Mouse (Mus musculus) layer of hippocampus, adult 9-11 months (tissue): ENCODE measurements around the gene Gm5108.

ENCODE experiments used
- DNase-seq: peaks from one replicate; pipeline ENCODE4 v3.0.0; 2022

The Gm5108 gene

DNA sequence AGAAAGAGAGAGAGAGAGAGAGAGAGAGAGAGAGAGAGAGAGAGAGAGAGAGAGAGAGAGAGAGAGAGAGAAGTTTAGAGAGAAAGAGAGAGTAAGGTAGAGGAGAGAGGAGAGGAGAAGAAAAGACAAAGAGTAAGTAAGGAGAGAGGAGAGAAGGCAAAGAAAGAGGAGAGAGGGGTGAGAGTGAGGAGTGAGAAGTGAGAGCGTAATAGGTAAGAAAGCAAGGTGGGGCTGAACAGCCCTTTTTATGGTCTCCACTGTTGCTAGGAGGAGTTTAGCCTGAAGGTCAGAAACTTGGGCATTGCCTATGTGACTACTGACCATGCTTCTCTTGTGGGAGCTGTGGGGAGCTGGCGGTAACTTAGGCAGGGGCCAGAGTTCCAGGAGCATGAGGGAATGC lies at the start of gene Gm5108:
Gm5108 (plus strand) TSS at position 301 of the 400 bp plus-strand sequence.
- DNase-seq: no peak

DNA sequence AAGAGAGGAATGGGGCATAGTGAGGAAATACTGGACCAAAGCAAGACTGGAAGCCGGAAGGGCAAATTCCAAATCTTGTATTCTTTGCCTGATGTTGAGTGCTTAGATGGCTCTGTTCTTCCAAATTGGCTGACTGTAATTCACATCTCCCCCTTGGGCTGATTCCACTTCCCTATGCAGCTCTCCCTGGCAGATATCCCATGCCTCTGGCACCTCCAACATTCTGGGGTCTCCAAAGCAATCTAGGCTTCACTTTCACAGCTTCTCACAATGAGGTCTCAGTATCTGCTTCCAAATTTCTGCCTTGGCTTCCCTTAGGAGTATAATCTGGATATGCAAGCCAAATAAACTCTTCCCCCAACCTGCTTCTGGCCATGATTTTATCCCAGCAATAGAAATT lies 42.5 kb upstream of the Gm5108 start:
- no peak for DNase-seq

DNA sequence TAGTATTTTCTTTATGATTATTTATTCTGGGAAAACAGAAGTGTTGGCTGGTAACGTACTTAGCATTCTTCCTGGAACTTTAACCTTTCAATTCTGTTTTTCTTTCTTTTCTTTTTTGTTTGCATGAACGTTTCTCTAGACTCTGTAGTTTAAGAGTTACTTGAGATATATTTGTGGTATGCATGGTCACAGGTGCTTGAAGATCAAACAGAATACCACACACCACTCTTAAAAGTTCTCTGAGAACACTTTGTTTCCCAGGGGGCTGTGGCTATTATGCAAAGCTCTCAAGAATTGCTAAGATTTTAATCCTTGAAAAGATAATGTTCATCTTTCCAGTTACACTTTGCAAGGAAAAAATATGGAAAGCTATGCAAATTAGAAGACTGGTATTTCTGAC lies 36.9 kb upstream of the Gm5108 start:
- DNase-seq: no peak

DNA sequence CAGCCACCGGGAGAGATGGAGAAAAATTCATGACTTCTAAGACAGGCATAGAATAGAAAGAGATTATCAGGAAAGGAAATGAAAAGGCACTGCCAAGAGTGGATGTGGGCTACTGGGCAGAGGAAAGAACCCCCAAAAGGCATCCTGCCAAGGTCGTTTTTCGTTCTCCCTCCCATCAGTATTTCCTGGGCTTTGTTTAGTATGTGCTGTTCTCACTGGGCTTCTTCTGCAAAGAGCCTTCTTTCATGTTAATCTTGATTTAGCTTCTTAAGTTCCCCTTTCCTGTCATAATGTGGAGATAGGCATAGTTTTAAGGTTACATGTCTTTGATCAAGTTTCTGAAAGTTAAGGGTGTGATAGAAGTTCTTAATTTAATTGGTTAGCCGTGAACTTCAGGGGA lies 10.9 kb upstream of the Gm5108 start:
- DNase-seq: no peak

DNA sequence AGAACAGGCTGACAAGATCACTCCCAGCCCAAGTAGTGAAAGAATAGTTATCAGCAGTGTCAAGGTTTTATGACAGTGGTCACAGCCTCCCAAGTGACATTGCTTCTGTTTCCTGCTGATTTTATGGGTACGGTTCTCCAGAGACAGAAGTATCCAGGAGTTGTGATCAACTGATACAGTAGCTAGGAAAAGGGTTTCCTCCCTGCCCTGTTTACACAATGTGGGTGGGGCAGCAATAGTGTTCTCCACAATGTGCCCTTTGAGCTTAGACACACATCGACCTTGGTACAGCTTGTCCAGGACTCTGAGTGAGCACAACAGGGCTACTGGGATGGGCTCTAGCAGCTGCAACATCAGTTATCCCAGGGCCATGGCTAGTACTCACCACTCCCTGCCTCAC lies 9.8 kb upstream of the Gm5108 start:
- DNase-seq: no peak

DNA sequence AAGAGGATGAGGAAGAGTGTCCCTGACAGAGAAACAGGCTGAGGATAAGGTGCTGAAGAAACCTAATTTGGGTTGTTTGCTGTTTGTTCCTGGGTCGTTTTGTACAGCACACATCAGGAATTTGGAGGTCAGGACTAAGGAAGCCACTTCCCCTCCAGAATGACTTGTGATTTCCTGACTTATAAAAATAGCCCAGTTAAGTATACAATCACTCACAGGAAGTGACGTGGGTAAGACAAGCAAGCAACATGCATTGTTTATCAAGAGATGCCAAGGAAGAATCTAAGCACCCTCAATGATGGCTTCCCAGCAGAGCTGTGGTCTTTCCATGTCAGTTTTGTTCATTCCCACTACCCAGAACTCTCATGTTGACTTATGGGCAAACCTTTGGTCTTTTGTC lies 1.7 kb downstream of the Gm5108 start:
- no peak for DNase-seq

DNA sequence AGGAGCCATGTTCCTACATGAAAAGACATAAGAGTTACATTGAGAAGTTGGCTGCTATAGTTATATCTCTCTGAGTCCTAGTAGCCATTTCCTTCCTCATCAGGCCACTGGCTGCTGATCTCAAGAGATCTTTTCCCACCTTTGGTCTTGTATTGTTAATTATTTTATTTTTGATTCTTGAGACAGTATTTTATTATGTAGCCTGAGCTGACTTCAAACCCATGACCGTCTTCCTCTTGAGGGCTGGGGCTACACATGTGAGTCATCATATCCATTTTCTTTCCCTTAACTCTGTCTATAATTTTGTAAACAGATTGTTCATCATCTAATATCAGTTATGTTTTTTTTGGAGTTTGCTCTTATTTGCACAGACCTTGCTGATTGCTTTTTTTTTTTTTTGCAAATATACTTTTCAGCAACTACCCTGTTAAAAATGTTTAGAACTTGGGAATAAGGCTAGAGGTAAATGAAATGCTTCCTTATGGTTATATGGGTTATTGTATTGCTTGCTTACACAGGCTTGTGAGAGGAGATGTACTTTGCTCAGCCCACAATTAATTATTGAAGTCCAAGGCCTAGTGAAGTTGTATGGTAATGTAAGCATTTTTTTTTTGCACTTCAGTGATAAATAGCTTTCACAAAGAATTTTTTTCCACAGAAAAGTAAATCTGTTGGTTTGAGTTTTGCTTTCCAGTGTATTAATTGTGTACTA lies 2.8 kb downstream of the Gm5108 start:
- DNase-seq: no peak

DNA sequence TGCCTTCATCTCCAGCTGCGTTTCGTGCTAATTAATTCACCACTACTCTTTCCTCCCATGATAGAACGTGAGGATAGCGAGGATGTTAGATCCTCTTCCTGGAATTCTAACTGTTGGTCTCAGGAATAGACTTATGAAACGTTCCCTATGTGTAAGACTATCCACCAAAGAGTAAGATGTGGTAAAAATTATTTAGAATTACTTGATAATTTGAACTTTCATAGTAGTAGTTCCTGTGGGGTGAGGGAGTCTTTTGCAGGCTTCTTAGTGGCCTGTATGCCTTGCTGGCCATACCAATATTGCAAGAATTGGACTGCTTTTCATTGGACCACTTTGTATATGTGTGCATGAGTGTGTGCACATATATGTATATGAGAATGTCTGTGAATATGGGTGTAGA lies 4.9 kb downstream of the Gm5108 start, which contains the start of gene Gm21905:
Gm21905 (minus strand) TSS at position 101 of the 400 bp plus-strand sequence.
- no peak for DNase-seq

DNA sequence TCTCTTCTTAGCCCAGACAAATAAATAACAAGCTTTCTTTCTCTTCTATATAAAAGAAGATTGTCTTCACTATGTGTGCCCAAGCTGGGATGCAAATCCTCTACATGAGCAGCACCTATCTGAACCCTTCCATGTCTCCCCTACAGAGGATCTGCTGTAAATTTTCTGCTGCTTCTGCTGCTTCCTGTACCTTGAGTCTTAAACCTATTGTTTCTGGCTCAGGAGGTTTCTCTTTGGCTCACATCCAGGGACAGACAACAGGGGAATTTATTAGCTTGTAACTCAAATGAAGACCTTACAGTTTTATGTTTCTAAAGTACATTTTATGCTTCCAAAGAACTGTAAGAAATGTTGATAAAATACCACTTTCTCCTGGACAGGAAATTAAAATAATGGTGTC lies 5.5 kb downstream of the Gm5108 start:
- no peak for DNase-seq

DNA sequence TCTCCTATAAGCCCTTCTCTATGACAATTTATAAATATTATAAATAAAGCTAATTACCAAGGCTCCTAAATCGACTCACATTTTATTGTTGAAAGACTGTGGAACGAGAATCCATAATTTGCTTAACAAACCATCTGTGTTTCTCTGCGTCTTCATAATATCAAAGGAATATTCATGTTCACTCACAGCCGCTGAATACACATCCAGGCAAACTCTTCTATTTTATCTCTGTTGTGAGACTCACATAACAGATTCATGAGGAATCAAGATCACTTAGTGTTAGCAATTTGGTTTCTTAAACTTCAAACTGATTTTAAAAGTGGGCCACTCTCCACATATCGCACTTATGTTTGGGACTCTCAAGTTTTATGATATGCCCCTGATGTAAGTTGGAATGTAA lies 6.6 kb downstream of the Gm5108 start:
- no peak for DNase-seq

DNA sequence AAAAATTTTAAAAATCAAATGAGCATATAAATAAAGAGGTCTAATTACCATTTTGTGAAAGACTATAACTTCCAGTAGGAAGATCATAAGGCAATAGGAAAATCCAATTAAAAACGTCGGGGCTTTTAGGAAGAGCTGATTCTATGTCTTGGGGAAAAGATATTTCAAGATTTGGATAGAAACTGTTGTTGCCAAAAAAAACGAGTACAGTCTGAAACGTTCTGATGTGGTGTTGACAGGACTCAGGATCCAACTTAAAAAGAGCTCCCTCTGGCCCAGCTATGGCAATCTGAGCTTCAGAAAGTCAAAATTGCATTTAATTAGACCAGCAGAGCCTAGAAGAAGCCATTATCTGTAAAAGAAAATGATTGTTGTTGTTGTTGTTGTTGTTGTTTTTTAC lies 12.6 kb downstream of the Gm5108 start:
- DNase-seq: no peak

DNA sequence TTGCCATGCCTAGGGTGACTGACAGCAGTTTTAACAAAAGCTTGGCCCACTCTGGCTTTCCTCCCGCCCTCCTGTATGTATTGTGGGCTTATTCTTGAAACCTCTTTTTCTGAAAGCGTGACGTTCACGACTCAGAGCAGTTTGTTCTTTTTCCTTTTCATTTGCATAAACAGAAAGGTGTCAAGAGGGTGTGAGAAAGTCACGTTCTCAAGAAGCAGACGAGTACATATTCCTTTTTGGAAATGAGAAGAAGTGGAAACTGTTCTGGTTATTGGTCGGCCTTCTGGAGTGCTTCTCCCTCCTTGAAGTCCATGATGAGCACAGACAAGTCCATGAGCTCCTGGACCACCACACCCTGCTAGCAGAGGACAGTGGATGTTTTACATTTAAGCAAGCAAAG lies 14.0 kb downstream of the Gm5108 start:
- no peak for DNase-seq

DNA sequence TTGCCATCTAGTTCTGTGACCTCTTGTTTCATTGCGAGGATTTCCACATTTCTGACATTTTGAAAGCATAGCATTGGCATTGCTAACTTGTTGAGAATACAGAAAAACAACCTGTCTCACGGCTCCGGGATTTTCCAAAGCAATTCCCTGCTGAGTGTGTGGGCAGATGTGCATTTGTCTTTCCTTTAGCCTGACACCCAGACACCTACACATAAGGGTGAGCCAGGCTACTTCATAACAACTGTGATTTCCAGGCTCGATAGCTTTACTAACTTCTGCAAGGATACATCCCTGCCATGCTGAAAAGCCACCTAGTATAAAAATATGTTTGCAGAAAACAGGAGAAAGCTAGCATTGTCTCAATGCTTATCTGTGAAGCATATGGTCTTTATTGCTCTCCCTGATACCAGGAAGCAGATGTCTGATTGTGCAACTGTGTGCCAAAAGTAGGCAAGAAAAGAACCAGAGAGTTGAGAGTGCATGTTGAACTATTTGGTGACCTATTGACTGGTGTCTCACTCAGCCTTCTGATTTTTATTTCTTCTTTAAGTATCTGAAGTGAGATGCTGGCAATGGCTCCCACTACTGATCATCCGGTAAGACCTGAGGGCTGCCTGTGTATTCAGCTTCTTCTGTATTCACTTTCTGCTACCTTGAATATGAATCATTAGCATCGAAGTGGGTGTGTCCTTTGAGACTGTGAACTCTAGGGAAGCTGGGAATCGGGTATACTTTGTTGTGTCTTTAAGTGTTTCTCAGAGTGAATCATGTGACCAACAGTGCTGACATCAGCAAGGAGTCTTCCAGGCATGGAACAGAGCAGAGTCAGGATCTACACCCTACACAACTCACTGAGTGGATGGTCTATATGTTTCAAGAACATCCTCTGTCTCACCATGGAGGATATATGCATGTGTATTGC lies 20.5 kb downstream of the Gm5108 start:
- DNase-seq: no peak

DNA sequence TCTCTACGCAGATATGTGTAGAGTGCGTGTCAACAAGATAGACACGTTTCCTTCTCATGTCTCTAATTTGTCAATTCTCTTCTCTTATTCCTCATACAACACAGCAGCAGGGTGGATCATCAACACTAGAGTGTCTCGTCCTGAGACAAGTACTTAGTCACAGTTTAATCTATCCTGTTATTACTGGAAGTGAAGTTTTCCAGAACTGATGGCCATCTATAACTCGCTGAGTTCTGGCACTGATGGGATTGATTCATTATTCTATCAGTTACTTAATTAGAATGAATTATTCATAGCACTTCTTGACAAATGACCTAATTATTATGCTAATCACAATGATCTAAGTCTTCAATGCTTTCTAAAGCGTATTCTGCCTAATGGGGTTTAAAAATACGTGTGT lies 28.1 kb downstream of the Gm5108 start:
- DNase-seq: no peak

DNA sequence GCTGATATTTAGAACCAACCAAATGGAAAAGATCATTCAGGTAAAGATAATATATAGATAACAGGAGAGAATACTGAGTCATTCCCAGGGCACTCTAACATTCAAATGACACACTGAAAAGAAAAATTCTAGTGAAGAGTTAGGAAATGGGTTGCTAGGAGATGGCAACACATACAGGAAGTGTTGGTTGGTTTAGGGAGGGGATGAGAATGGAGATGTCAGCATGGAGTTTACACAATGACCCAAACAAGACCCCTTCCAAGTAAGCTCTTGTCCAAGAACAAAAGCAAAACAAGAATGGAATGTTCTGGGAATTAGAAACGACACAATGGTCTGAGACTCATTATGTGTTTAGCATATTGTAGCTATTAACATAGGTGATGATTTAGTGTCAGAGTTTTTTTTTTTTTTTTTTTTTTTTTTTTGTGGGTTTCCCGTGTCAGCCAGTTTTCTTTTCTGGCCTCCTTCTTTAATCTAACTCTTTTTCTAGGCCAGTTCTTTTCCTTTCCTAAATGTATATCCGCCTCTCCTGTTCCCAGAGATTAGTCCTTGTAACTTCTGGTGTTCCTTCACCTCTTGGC lies 40.6 kb downstream of the Gm5108 start:
- DNase-seq: no peak

DNA sequence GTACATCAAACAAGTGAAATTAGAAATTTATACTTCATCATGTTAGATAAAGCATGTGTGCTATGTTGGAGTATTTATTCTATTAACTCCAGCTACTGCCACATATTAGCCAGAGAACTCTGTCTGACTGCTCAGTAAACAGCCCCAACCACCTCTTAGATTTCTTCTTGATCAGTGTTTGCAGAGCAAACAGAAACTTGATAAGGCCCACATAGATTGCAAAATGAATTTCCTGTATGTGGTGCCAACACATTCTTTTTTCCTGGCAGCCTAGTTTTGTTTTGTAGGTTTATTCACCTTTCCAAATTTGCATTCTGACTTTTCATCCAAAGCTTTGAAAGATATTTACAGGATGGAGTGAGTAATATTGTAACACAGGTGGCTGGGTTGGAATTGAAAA lies 49.0 kb downstream of the Gm5108 start:
- no peak for DNase-seq

DNA sequence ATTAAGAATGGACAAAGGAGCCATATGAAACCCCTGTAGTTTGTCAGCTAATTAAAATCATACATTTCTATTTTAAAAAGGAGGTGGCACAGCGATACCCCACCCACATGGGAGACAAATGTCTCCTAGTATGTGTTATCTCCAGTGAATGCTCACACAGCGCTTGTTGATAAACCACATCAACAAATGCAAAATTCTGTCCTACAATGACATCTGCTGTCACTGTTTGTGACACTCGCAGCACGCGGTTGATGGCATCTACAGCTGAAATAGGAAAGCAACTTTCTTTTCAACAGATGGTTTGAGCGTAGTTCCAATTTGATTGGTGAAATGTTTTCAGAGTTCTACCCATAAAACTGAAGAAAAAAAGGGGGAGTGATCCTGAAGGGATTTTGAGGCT lies 61.1 kb downstream of the Gm5108 start:
- peak; percentile 51 for DNase-seq

DNA sequence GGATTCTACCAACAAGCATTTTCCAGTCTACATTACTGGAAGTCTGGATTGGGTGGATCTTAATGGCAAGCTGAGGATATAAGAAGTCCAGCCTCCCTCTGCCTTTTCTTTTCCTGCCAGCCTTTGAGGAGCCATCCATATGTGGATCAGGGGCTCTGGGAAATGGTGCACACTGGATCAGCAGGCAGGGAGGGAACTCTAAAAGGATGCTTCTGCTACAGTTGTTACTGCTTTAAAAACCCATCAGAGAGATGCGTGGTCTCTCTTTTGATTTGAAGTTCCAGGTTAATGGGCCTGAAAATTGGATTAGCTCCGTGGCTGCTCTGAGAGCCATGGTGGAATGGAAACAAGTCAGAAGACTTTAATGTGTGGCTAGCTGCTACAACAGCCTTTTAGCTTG lies 62.4 kb downstream of the Gm5108 start:
- no peak for DNase-seq

DNA sequence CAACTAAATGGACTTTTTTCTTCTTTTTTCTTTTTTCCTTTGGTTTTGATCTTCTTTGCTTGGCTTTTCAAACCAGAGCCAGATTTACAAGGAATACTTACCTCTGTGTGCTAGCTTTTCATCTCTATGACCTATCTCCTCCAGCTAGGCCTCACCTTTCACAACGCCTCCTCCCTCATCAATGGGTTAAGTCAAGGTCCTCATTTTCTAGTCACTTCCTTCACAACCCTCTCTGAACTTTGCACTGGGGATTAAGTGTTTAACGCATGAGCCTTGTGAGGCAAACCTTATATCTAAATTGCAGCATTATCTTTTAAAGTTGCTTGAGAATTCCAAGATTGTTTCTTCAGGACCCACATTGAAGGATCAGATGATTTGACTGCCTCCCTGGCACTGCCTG lies 63.0 kb downstream of the Gm5108 start:
- no peak for DNase-seq

DNA sequence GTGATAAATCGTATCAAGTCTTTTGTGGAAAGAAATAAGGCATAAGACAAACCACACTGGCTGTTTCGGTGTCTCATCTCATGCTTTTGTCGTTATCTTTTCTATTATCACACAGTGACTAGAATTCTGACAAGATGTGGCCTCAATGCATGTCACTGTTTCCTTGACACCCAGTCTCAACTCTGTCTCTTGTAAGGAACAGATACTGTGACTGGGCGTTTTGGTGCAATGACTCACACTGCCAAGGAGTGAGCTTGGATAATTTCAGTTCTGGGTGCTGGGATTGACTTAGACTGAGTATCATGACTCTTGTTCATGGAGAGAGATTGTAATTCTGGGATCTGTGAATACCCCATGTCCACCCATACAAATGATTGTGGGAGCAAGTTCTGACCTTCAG lies 65.6 kb downstream of the Gm5108 start:
- DNase-seq: no peak

DNA sequence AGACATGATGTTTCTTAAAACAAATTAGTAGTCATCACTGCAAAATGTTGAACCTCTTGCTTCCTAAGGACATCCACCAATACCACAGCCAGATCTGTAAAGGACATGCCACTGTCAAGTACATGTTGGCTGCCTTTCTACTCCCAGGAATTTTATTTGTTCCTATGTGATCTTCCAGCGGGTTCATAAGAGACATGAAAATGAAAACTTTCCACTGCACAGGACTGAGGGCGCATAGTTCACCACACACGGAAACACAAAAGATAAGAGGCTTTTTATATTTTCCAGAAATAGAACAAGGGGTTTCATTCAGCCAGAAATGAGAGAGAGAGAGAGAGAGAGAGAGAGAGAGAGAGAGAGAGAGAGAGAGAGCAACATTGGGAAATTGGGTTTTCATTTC lies 70.1 kb downstream of the Gm5108 start:
- no peak for DNase-seq

DNA sequence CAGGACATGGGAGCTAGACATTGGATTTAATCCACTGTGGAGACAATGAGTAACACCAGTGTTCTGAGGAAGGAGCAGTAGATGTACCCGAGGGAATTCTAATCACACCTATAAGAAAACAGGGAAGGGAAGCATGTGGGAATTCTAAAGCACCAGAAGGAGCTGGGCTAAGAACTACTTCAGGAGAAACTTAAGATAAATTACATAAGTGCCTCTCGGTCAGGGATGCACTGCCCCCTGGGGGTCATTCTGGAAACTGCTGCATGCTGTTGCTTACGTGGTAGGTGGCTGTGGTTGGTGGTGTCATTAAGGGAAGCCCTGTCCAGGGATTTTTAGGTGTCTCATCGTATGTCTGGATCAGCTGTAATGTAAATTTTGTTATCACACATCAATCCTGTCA lies 71.1 kb downstream of the Gm5108 start:
- DNase-seq: peak; percentile 70

DNA sequence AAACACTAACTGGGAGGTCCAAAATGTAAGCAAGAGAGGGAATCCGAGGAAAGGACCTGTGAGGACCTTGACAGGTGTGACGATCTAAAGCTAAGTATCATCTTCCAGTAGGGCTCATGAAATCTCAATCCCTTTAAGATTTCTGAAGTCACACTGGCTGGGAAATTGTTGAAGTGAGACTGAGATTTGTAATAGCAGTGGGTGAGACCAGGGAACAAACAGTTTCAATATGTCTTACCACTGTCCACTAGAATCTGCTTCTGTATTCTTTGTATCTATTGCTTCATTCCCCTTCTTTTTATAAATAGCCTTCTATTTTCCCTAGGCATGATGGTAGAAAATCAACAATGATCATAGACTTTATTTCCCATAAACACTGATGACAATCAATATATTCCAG lies 79.4 kb downstream of the Gm5108 start:
- DNase-seq: no peak
